Mouse (Mus musculus) adrenal gland (tissue): Measurements from ENCODE around the gene Mrpl45.

Source experiments
- intact Hi-C: fragments of 180-260 bp; cut with DNase I; formaldehyde crosslinking; loops from one replicate; pipeline ENCODE4 v1.15.1; 2025

Gene Mrpl45

GRCm38 (mm10) chr11:97328148-97328547 lies 12.6 kb downstream of the Mrpl45 start:
- intact Hi-C loops, result loop anchor here (5.0 kb wide), 1 partner anchor 116 kb away; no protein-coding TSS in a partner anchor

GRCm38 (mm10) chr11:97330315-97330714 lies 14.8 kb downstream of the Mrpl45 start:
- intact Hi-C loops, result no loop called here

- intact Hi-C loops, result no loop called here
Measured at GRCm38 (mm10) chr11:97331231-97332190, 16.0 kb downstream of the Mrpl45 start.

GRCm38 (mm10) chr11:97333044-97333443 lies 17.5 kb downstream of the Mrpl45 start:
- intact Hi-C loops, result no loop called here

GRCm38 (mm10) chr11:97333896-97334295 lies 18.4 kb downstream of the Mrpl45 start:
- intact Hi-C loops, result no loop called here

GRCm38 (mm10) chr11:97334400-97334799 lies 18.9 kb downstream of the Mrpl45 start:
- intact Hi-C loops, result no loop called here

GRCm38 (mm10) chr11:97336238-97336637 lies 20.7 kb downstream of the Mrpl45 start:
- intact Hi-C loops, result no loop called here

- intact Hi-C loops, result no loop called here
Measured at GRCm38 (mm10) chr11:97336751-97337345, 21.3 kb downstream of the Mrpl45 start.

- intact Hi-C loops, result no loop called here
Measured at GRCm38 (mm10) chr11:97337363-97337762, 21.8 kb downstream of the Mrpl45 start.

- intact Hi-C loops, result no loop called here
Measured at GRCm38 (mm10) chr11:97338302-97338976, 22.9 kb downstream of the Mrpl45 start.

GRCm38 (mm10) chr11:97338977-97339315 lies 23.4 kb downstream of the Mrpl45 start:
- intact Hi-C loops, result no loop called here

GRCm38 (mm10) chr11:97343175-97343574 lies 27.7 kb downstream of the Mrpl45 start:
- intact Hi-C loops, result no loop called here

- intact Hi-C loops, result no loop called here
Measured at GRCm38 (mm10) chr11:97343619-97344018, 28.1 kb downstream of the Mrpl45 start.

GRCm38 (mm10) chr11:97345446-97345845 lies 29.9 kb downstream of the Mrpl45 start:
- intact Hi-C loops, result no loop called here

- intact Hi-C loops, result no loop called here
Measured at GRCm38 (mm10) chr11:97346383-97346782, 30.9 kb downstream of the Mrpl45 start.

- intact Hi-C loops, result no loop called here
Measured at GRCm38 (mm10) chr11:97347291-97347690, 31.8 kb downstream of the Mrpl45 start.

- intact Hi-C loops, result loop anchor here (10.0 kb wide), 1 partner anchor 115 kb away; no protein-coding TSS in a partner anchor
Measured at GRCm38 (mm10) chr11:97350035-97350434, 34.5 kb downstream of the Mrpl45 start.

GRCm38 (mm10) chr11:97352027-97352684 lies 36.6 kb downstream of the Mrpl45 start, which contains the start of gene Gpr179:
Gene Gpr179, minus strand, starts transcription at chr11:97352077.
- intact Hi-C loops, result loop anchor here (10.0 kb wide), 1 partner anchor 113 kb away; no protein-coding TSS in a partner anchor

GRCm38 (mm10) chr11:97352935-97353597 lies 37.5 kb downstream of the Mrpl45 start:
- intact Hi-C loops, result loop anchor here (10.0 kb wide), 1 partner anchor 112 kb away; no protein-coding TSS in a partner anchor

GRCm38 (mm10) chr11:97354646-97355045 lies 39.1 kb downstream of the Mrpl45 start:
- intact Hi-C loops, result loop anchor here (1.0 to 10.0 kb wide), 2 partner anchors 47 to 110 kb away; no protein-coding TSS in a partner anchor
